Mouse (Mus musculus) urinary bladder, adult 18-20 months (tissue): ENCODE data around the gene Trim16.

Experiments used
- DNase-seq, 2 experiments: peaks; one replicate each; pipeline ENCODE4 v3.0.0; 2022; ENCODE audit warnings: low spot score in 2 of 2, mixed read lengths in 2 of 2

The Trim16 gene

DNA sequence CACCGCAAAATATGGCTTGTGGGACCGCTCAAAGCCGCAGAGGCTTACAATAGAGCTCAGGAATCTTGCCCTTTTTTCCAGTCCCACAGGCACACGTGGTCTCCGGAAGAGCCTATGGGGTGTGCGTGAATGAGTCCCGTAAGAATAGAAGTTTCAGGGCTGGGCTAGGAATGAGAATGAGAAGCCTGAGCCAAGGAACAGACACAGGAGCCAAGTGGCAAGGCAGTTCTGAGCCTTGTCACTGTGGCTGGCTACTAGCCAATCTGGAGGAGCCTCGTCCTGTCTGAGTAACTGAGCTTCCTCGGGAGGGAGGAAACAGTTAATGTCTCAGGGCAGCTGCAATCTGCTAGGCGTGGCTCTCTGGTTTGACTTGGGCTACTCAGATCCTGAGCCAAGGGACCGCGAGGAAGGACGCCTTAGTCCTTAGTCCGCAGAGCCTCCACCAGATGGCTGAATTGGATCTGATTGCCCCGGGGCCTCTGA is at the start of gene Trim16:
Trim16 (plus strand) TSS at position 173 of the 483 bp plus-strand sequence.
- peak; percentile 55 to 74 for DNase-seq

DNA sequence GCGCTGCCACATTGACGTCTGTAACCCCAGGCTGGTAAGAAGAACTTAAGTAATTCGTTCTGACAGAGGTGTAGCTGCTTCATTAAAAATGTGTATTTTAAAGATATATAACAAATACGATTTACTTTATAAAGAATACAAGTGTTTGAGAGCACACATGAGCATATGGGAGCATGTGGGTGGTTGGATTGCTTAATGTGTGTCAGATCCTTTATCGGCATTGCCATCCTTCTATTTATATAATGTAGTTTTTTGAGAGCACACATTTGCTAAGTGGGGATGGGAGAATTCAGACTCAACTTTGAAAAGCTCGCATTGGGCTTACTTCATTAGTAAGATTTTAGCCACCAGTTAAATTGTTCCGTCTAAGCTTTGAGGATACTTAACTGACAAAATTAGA is 43.5 kb upstream of the Trim16 start:
- DNase-seq: no peak

DNA sequence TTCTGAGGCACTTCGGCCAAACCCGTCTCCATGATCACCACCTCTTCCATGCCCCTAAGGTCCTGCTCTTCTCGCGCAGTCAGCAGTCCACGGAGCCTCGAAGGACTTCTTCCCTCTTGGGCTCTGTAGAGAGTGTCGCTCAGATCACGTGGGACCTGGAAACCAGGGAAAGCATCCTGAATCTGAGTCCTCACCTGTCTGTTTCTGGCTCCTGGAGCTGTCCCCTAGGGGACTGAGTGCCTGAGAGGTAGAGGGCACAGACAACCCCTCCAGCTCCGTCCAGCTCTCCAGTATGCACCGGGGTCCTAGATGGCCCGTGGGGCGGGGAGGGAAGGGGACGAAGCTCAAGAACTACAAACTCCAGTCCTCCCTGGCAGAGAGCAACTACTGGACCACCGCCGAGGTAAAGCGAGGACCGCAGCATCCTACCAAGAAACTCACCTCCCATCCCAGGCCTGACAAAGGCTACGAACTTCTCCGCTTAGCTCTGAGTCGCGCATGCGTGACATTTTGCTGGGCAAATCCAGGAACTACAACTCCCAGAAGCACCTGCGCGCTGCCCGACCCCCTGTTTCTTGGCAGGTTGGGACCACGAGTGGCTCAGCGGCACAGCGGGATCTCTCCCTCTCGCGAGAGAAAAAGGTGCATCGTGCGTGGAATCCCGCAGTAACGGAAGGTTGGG is 31.0 kb upstream of the Trim16 start, which contains the start of gene Zfp286:
Zfp286 (minus strand) TSS at position 528 of the 682 bp plus-strand sequence.
- DNase-seq: peak; percentile 56 to 60

DNA sequence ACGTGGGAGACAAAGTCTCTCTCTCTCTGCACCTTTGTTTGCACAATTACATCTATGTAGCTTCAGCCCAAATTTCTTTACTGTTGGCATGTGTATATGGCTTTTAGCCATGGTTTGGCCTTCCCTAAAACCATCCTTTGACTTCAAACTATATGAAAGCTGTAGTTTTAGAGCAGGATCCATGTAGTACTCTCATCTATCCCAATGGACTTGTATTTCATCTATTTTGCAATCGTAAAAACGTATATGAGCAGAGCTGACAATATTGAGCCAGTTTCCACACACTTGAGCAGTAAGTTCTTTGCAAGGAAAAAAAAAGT is 30.5 kb upstream of the Trim16 start:
- no peak for DNase-seq

DNA sequence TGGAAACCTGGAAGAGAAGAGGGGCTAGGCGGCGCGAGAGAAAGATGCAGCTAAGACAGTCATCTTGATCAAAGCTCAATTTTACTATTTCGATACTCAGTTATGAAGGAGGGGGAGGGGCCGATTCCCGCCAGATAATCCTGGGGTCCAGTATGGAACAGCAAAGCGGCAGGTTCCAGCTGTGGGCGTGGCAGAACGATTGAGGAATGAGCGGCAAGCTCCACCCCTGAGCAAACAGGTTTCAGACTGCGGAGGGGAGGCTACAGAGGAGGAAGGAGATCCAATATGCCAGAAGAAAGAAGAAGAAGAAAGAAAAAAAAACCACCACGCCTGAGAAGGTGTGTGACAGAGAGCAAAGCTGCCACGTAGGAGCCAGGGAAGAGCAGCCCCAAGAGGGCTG is 15.9 kb upstream of the Trim16 start:
- DNase-seq: no peak

DNA sequence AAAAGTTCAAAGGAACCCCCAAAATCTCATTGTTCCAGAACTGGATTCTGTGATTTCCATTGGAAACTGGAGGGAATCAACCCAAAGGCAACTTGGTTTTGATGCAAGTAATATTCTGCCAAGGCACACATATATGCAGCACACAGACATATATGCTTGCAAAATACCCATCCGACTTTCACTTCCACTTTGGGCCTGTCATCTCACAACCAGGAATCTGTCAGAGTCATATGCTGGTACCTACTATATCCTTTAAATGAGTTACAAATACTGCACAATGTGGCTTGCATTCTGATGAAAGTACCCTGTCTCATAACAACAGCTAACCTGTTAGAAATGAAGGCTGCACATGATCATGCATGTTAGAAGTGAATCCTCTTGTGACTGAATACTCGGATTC is 12.1 kb upstream of the Trim16 start:
- DNase-seq: no peak

DNA sequence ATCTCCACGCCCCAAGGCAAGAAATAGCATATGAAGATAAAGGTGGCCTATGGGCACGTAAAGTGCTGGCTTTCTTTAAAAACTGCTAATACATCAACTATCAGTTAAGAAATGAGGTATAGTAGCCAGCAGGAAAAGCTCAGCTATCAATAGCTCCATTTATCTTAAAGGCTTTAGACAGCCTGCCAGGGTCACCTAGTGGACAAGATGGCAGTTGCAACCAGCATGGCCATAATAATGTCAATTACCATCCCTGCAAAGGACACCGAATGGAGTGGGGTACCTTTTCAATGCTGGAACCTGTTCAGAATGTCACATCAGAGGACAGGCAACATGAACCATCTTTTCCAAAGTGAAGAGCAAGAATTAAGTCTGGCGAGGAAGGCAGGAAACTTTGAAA is 10.8 kb upstream of the Trim16 start:
- DNase-seq: no peak

DNA sequence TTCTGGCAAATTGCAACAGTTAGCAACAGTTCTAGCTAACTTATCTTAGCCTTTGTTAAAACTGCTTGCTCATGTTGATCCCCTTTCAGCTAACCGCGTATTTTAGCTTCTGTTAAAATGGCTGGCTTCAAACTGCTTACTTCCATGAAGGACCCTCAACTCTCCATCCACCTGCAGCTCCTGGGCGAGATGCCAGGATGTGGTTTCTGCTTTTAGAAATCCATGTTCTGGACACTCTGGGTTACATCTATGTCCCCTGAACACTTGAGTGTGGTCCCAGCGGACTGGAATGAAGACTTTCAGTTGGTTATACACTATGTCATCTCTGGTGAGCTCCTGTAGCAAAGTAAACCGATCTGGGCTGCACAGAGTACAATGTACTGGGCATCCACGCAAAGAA is 7.8 kb upstream of the Trim16 start:
- no peak for DNase-seq

DNA sequence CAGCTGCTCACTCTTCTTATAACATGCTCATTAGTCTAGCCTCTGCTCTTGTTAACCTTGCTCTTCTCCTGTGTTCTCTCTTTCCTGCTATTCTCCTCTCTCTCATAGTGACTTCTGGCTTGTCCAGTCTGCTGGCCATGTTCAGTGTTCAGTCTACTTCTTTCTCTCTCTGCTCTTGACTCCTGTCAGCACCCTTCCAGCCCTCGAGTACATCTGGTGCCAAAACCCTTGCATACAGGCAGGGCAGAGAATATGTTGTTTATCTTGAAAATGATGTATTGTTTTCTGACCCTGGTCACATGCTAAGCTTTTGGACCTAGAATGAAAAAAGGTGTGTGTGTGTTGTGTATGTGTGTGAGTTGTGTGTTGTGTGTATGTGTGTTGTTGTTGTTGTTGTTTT is 6.5 kb upstream of the Trim16 start:
- DNase-seq: no peak

DNA sequence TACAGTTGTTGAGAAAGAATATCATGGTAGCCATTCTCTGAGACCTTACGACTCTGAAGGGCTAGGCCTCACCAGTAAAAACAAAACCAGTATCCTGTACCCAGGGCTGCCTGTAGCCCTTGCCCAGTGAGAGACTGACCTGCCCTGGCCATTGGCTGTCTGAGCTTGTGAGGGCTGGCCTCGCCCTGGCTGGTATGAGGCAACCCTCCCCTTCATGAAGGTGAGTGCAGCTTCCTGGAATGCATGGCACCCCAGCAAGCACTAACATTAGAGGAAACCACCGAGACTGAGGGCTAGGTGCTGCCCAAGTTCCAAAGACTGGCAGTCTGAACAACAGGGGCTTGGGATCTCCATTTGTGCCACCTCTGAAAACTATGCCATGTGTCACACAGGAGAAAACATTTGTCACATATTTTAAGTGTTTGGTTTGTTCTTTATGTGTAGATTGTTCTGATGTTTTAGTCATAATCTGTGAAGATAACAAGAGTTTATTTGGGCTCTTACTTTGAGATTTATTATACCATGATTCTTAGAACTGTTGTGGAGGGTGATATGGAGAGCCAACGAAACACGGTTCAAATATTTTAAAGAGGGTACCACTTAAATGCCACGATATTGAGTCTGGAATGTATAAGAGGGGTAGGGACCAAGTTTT is 5.9 kb upstream of the Trim16 start:
- peak; percentile 27 to 63 for DNase-seq

DNA sequence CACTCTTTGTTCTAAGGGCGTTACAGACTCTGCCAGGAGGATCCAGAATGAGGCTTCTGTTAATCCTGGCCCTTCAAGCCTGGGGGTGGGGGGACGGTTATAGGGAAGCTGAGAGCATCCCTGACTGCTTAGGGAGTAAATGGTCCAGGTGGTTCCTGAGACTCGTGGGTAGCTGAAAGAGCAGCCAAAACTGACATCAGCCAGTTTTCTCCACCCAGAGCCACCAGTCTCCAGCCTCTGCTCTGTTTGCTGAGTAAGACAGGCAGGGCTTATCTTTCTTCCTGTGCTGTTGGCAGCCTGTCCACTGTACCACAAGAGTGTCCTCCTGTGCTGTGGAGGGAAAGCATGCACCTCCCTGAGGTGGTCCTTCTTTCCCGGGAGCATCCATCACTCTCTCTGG is 5.4 kb upstream of the Trim16 start:
- DNase-seq: no peak

DNA sequence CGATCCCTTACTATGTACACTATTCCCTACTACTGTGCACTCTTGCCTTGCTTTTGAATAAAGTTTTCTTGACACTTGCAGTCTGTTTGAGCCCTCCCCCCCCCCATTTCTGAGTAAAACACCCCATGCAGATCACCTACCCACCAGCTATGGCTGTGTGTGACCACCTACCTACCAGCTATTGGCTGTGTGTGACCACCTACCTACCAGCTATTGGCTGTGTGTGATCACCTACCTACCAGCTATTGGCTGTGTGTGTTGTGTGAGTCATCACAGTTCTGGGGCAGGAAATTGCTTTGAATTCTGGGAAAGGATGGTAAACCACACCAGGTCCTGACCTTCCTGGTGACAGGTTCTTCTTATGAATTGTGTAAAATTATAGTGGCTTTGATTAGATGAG is 4.6 kb upstream of the Trim16 start:
- no peak for DNase-seq

DNA sequence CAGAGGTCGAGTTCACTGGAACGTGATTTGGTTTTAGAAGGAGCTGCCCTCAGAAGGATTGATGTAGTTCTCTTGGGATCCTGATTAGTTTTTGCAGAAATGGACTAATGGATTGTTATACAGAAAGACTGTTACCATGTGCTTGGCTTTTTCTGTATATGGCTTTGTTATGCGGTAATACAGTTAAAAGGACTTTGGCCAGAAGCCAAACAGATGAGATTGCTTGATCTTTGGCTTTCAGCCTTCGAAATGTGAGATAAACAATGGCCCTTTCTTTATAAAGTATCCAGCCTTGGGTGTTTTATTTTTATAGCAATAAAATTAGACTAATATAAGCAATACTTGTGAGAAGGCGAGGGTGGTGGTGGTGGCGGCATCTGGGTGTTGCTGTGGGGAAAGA is 3.4 kb upstream of the Trim16 start:
- DNase-seq: no peak

DNA sequence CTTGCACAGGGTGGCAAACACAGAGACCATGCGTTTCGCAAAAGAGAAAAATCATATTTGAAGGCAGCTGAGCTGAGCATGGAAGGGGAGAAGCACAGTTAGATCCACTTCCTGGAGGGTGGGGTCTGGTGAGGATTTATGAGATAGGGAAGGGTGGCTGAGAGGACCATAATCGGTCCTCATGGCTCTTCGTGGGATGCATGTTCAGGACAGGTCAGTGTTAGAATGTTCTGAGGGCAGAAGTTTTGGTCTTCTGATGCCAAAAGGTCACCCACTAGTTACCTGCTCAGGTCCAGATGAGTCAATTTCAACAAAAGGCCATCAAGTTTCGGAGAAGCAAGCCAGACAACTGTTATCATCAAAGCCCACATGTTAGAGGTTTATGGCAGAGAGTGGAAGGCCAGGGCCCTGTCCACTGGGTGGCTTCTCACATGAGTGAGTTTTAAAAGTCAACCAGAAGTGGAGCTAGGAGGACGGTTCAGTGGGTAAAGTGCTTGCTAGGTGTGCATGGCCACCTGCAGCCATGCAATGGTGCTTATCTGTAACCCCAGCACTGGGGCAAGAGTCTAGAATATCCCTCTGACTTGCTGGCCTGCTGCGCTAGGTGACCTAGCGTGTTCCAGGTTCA is 858 bp upstream of the Trim16 start:
- no peak for DNase-seq

DNA sequence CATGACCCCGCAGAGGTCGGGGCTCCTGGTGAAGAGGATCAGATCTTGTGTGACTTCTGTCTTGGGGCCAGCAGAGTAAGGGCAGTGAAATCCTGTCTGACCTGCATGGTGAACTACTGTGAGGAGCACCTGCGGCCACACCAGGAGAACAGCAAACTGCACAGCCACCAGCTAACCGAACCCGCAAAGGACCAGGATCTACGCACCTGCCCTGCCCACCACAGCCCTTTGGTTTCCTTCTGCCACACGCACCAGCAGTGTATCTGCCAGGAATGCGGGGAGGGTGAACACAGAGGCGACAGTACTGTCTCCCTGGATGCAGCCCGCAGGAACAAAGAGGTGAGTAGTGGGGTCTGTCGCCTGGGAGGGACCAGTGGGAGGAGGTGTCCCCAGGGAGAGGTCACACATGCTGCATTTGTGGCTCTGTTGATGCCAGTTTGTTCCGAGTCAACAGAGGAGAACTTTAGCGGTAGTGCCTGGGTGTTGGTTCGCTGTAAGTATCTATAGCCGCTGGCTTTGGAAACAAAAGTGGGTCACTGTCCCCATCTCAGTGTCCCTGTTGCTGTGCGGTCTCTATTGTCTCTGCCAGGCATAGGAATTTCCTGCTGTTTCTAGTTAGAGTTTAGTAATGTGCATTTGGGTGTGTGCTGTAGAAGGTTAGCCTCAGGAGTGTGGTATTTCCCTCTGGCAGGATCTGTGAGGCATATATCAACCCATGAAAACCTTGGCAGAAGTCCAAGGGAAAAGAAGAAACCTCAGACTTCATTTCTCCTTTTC is 818 bp downstream of the Trim16 start:
- peak in 1 of 2 experiments; percentile 54 for DNase-seq

DNA sequence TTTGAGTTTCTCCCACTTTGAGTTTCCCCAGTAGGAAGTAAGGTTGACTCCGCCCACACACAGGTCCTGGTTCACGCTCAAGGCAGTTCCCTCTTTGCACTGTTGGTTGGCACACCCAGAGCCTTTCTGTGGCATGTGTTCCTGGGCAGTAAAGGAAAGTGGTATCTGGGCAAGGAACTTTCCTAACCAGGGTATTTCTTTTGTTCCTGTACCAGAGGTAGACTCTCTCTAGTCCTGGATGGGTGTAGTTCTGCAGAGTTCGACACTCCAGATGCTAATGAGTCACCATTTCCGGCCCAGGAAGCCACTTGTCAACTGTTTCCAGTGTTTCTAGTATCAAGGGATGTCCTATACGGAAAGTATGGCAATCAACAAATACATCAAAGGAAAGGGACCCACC is 1.9 kb downstream of the Trim16 start:
- DNase-seq: peak; percentile 46

DNA sequence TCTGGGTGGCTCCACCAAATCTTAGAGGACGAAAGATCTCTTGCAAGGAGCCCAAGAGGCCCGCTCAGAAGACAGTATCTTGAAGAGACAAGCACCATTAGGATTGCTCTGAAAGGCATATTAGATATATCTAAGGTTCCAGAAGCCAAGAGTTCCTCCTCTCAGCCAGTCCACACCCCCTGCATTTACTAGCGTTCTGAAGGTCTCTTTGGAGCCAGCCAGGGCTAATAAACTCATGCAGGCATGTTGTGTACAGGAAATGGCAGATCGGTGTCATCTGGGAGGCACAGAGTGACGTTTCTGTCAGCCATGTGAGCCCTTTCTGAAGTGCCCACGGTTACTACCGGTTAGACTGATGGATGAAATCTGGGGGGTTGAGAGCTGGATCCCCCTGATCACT is 4.2 kb downstream of the Trim16 start:
- DNase-seq: no peak

DNA sequence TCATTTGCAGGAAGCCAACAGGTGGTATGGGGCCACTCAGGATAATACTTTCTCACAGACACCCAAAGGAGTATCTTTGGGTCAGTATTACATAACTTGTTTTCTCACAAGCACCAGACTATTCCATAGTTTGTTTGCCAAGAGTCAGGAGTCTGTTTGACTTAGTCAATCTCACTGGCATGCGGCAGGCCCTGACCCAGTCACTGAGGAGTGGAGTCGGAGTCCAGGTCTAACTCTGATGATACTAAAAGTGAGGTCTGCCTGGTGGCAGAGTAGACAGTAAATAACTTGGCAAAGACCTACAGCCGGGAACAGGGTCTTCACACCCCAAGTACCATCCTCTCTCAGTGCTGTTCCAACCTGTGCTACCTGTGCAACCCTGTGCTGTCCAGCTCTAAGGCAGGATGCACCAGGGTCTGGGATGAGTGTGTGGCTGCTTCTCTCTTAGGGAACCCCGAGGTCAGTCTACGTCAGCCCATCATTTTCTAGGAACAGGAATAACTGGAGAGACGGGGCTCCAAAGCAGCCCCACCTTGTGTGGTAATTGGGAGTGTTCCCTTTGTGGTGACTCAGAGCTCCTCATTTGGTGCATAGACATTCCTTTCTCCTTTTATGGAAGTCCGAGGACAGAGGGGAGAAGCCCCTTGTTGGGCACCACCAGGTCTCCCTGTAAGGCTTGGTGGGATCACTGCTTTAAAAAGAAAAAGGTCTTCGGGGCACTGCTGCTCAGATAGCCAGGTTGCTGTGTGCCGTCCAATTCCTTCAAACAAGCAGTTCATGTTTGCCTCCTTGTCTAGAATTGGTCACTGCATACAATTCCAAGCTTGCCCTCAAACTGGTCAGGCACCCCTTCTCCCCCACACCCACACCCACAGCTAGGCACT is 5.4 kb downstream of the Trim16 start:
- peak; percentile 45 to 63 for DNase-seq

DNA sequence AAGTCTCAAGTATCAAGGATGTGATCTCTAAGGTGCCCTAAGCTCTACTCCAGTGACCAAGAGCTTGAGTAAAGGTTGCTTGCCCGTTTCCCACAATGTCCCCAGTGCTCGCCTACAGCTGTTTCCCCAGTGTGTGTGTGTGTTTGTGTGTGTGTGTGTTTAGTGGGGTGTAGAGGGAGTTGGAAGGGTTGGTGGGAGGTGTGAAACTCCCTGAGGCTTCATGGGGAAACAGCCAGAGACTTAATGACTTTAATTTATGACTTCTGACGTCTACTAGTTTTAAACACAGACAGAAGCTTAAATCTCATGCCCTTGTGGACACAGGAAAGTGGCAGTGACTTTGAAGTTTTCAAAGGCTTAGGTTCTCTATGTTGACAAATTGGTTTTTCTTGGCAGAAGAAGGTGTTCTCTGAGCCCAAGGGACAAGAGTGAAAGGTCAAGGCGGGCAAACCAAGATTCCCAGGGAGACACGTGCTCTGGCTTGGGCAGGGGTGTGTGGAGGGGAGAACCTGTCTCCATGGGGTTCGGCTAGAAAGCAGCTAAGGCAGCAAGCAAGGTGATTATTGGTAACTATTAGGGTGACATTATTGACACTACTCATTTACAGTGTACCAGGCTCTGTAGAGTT is 6.2 kb downstream of the Trim16 start:
- DNase-seq: no peak

DNA sequence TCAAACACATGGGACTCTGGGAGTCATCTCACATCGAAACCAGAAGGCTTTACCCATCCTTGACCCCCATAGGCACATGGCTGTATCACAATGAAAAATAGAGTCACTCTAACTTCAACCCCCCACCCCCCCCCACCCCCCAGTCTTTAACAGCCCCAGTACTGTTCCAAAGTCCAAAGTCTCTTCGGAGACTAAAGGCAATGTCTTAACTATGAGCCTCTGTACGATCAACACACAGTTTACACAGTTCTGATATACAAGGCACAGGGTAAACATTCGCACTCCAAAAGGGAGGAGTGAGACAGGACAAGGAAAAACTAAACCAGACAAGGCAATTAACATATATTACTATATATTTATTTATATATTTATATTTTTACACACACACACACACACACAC is 7.1 kb downstream of the Trim16 start:
- no peak for DNase-seq

DNA sequence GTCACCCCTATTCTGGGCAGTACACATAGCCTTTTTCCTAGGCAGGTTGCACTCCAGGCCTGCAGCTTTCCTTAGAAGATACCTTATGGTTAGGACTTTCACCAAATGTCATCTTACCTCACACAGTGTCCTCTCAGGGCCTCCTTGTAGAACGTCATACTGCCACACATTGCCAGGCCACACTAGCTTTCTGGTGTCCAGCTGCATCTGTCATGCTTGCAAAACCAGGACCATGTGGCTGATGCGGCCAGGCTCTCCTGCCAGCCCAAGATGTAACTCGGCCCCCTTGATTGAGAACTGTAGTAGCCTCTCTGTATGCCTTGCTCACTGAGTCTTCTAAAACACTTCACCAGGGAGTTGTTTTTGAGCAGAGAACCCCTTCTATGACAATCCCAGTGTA is 7.9 kb downstream of the Trim16 start:
- DNase-seq: no peak
